In the genomic region with DNA sequence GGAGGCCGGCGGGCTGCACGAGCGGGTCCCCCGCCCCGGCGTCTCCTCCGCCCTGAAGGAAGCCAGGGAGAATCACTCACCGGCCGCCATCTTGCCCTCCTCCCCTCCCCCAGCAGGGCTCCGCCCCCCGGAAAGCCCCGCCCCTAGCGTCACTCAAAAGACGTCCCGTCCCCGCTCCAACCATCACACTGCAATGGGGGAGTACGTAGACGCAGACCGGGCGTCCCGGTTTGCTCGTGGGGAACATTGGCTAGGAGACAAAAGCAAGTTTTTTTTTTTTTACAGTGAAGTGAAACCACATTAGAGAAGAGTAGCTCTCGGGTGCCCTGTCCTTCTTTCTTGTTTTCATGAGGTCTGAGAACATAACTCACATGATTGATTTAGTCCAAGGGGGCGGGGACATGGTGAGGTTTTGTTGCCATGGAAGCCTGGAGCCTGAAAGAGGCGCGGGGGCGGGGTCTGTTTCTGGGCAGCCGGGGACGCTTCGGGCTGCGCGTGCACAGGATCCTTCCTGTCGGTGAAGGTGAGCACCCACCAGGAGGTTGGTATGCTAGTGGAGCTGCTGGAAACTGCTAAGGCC, we compare ENCODE assay signal across 8 mouse cellular contexts. TPM values are rescaled to one million over a fixed set of nuclear protein-coding genes. Genes with fewer than 3 reads are reported as not detected.
DNase-seq lines count a peak whose midpoint lies in the region; ATAC-seq and TF ChIP-seq lines count a peak whose summit lies in the region.

A gene (minus strand): TSS at position 107 of the 580 bp plus-strand sequence.

- peak; percentile 18; the same call in 1 of the 2 replicates for TF ChIP-seq POLR2A in bone marrow, adult 2 months (IDR thresholded peaks at IDR 0.05; ENCODE audit: borderline replicate concordance, control insufficient read depth, low read depth, low read length)
- TF ChIP-seq POLR2A in limb, embryonic 14.5 days (IDR thresholded peaks at IDR 0.05; ENCODE audit: borderline replicate concordance, extremely low read depth, insufficient read depth, insufficient read length): peak; percentile 36; the same call in 1 of the 2 replicates

- no peaks in the 10 kb centered on the region for H3K4me1 ChIP-seq in bone marrow, adult 2 months (ENCODE audit: control insufficient read depth, insufficient read depth, low read length)
- peaks cover 8% of the 10 kb centered on the region; the same call in 1 of the 2 replicates for H3K4me1 ChIP-seq in embryonic facial prominence, embryonic 15.5 days
- 0 out of 2 replicates have a peak, but pooled peaks cover 3% of the 10 kb centered on the region for H3K4me1 ChIP-seq in limb, embryonic 14.5 days (ENCODE audit: control insufficient read depth, insufficient read depth, low read length)
- no peaks in the 10 kb centered on the region for H3K4me1 ChIP-seq in midbrain, postnatal 0 days (ENCODE audit: insufficient read depth, low read length)

- under 1% methylated on average over 34 of the region's 34 CpGs for WGBS in bone marrow, adult 2 months
- under 1% methylated on average over 33 of the region's 34 CpGs for WGBS in embryonic facial prominence, embryonic 15.5 days
- 1% methylated on average over 29 of the region's 34 CpGs for WGBS in limb, embryonic 14.5 days
- under 1% methylated on average over 34 of the region's 34 CpGs for WGBS in midbrain, postnatal 0 days

- H3K27me3 ChIP-seq in embryonic facial prominence, embryonic 15.5 days: no peaks in the 10 kb centered on the region
- H3K27me3 ChIP-seq in limb, embryonic 14.5 days (ENCODE audit: control insufficient read depth, insufficient read depth, low read length): no peaks in the 10 kb centered on the region
- no peaks in the 10 kb centered on the region for H3K27me3 ChIP-seq in midbrain, postnatal 0 days (ENCODE audit: insufficient read depth, low read length)

- no peaks in the 10 kb centered on the region for H3K9me3 ChIP-seq in embryonic facial prominence, embryonic 15.5 days (replicated peaks)
- H3K9me3 ChIP-seq in limb, embryonic 14.5 days (ENCODE audit: control insufficient read depth, low read length): no peaks in the 10 kb centered on the region
- H3K9me3 ChIP-seq in midbrain, postnatal 0 days (ENCODE audit: low read length): no peaks in the 10 kb centered on the region

- H3K4me2 ChIP-seq in embryonic facial prominence, embryonic 15.5 days (replicated peaks): peak within 1 kb of the TSS; percentile 91
- H3K4me2 ChIP-seq in limb, embryonic 14.5 days (replicated peaks; ENCODE audit: low read depth, low read length, severe bottlenecking): peak within 1 kb of the TSS; percentile 75
- peak within 1 kb of the TSS; percentile 87 for H3K4me2 ChIP-seq in midbrain, postnatal 0 days (ENCODE audit: low read depth, low read length, poor library complexity, severe bottlenecking)

- H3K4me3 ChIP-seq in bone marrow, adult 2 months (replicated peaks; ENCODE audit: control insufficient read depth, low read depth, low read length): peak within 1 kb of the TSS; percentile 96
- peak within 1 kb of the TSS; percentile 97 for H3K4me3 ChIP-seq in embryonic facial prominence, embryonic 15.5 days (replicated peaks)
- H3K4me3 ChIP-seq in limb, embryonic 14.5 days (replicated peaks; ENCODE audit: low read length): peak within 1 kb of the TSS; percentile 85
- H3K4me3 ChIP-seq in midbrain, postnatal 0 days (ENCODE audit: low read depth, low read length): peak within 1 kb of the TSS; percentile 98

- DNase-seq in 416B (ENCODE audit: low read depth): peak; percentile 96
- peak; percentile 96 for DNase-seq in heart, adult 8-10 months (ENCODE audit: low spot score)
- peak; percentile 99 for DNase-seq in kidney, adult 9 months
- peak; percentile 95 for DNase-seq in limb, embryonic 14.5 days (ENCODE audit: low spot score)
- peak; percentile 97 for DNase-seq in midbrain, postnatal 0 days (ENCODE audit: low spot score)
- peak; percentile 84 to 90 for DNase-seq in spleen, postnatal 14 days (ENCODE audit: low spot score in 2 of 2)

- H3K9ac ChIP-seq in embryonic facial prominence, embryonic 15.5 days: peak within 1 kb of the TSS; percentile 83
- peak within 1 kb of the TSS; percentile 82 for H3K9ac ChIP-seq in limb, embryonic 14.5 days (ENCODE audit: low read depth, low read length, severe bottlenecking)
- H3K9ac ChIP-seq in midbrain, postnatal 0 days (replicated peaks; ENCODE audit: low read length, poor library complexity, severe bottlenecking): peak within 1 kb of the TSS; percentile 96

- TF ChIP-seq CTCF in bone marrow, adult 2 months (IDR thresholded peaks at IDR 0.05; ENCODE audit: control insufficient read depth, insufficient read depth, low read length): no peak
- TF ChIP-seq CTCF in midbrain, postnatal 0 days (IDR thresholded peaks at IDR 0.05): no peak; the same call in 1 of the 2 replicates

- H3K36me3 ChIP-seq in embryonic facial prominence, embryonic 15.5 days: no peaks in the 10 kb centered on the region
- no peaks in the 10 kb centered on the region for H3K36me3 ChIP-seq in limb, embryonic 14.5 days (ENCODE audit: control insufficient read depth, insufficient read depth, low read length)
- no peaks in the 10 kb centered on the region for H3K36me3 ChIP-seq in midbrain, postnatal 0 days (ENCODE audit: insufficient read depth, low read length)

- H3K27ac ChIP-seq in bone marrow, adult 2 months (ENCODE audit: control insufficient read depth, insufficient read depth, low read depth, low read length, poor library complexity): peak within 1 kb of the TSS; percentile 84
- H3K27ac ChIP-seq in embryonic facial prominence, embryonic 15.5 days (replicated peaks): peak within 1 kb of the TSS; percentile 82
- H3K27ac ChIP-seq in limb, embryonic 14.5 days (replicated peaks; ENCODE audit: low read depth, low read length): peak within 1 kb of the TSS; percentile 81
- H3K27ac ChIP-seq in midbrain, postnatal 0 days (ENCODE audit: low read depth, low read length): peak within 1 kb of the TSS; percentile 93

- ATAC-seq in embryonic facial prominence, embryonic 15.5 days (ENCODE audit: insufficient number of reproducible peaks, low FRiP score, low TSS enrichment, low read depth): peak; percentile 95
- ATAC-seq in limb, embryonic 14.5 days (ENCODE audit: low FRiP score, low read depth): peak; percentile 98
- peak; percentile 98 for ATAC-seq in midbrain, postnatal 0 days (ENCODE audit: low FRiP score)

RNA-seq across cellular contexts. Expression of the gene that starts here (rescaled TPM):
- polyA plus RNA-seq in bone marrow, adult 2 months (2011; ENCODE audit: insufficient read depth, insufficient read length, low replicate concordance, missing spikeins): 16.0 and 29.6 TPM in 2 replicates
- 70.5 and 75.1 TPM in 2 replicates for polyA plus RNA-seq in embryonic facial prominence, embryonic 15.5 days (2015; fragmentation: Nextera tagmentation; extraction: Ambion mirVana)
- total RNA-seq in heart, adult 8-10 months (2022): 100 to 1,000 TPM in 1 of 4 experiments, 10 to 100 TPM in 3; 95.5 to 106 (median 97.0) TPM
- 63.0 and 67.4 TPM in 2 replicates for polyA plus RNA-seq in limb, embryonic 14.5 days (2012; rRNA removed)
- 87.0 and 94.2 TPM in 2 replicates for polyA plus RNA-seq in limb, embryonic 14.5 days (2014; fragmentation: Nextera tagmentation; extraction: Ambion mirVana)
- 51.4 and 60.7 TPM in 2 replicates for total RNA-seq in midbrain, postnatal 0 days (2014; rRNA removed)
- polyA plus RNA-seq in midbrain, postnatal 0 days (2015; fragmentation: Nextera tagmentation; extraction: Ambion mirVana): 39.6 and 43.4 TPM in 2 replicates

Comparison
In these comparisons a context has a peak if more than half of its experiments do, and no peak if none do; other contexts are left out.
1. Peak in every context shown above with its lines: DNase-seq, ATAC-seq, H3K4me3 ChIP-seq and H3K27ac ChIP-seq.